Comparison of ENCODE assay signal across 13 mouse cellular contexts in genomic region chr11:75983194-75983593, GRCm38 (mm10). TPM values are rescaled to one million over a fixed set of nuclear protein-coding genes. Genes with fewer than 3 reads are reported as not detected.
DNase-seq lines count a peak whose midpoint lies in the region; ATAC-seq and TF ChIP-seq lines count a peak whose summit lies in the region.
"Had no signal": no experiment of that assay in that cellular context is flagged by ENCODE, and none has a peak within 500 bp of the region (broad histone marks: within the 10 kb centered on the region; RNA-seq: fewer than 3 reads in every experiment).

No protein-coding gene starts in this region.

- no peaks in the 10 kb centered on the region for H3K4me1 ChIP-seq in hindbrain, embryonic 11.5 days (replicated peaks; ENCODE audit: control insufficient read depth, insufficient read depth, low read length)
- H3K4me1 ChIP-seq in hindbrain, embryonic 12.5 days = no peaks in the 10 kb centered on the region
- H3K4me1 ChIP-seq in G1E (ENCODE audit: insufficient read depth, low read depth, low read length) = no peaks in the 10 kb centered on the region
- H3K4me1 ChIP-seq in limb, embryonic 10.5 days = 0 out of 2 replicates have a peak, but pooled peaks cover 7% of the 10 kb centered on the region
- H3K4me1 ChIP-seq: lung, embryonic 15.5 days had no signal

- H3K9me3 ChIP-seq in hindbrain, embryonic 11.5 days (ENCODE audit: control insufficient read depth, low read length) = no peaks in the 10 kb centered on the region
- H3K9me3 ChIP-seq in hindbrain, embryonic 12.5 days (replicated peaks) = no peaks in the 10 kb centered on the region
- H3K9me3 ChIP-seq in G1E (replicated peaks) = no peaks in the 10 kb centered on the region
- H3K9me3 ChIP-seq in limb, embryonic 10.5 days (replicated peaks) = no peaks in the 10 kb centered on the region
- H3K9me3 ChIP-seq: lung, embryonic 15.5 days had no signal

- H3K27ac ChIP-seq in hindbrain, embryonic 11.5 days (ENCODE audit: low read depth, low read length) = no peak overlapping the region
- no peak overlapping the region for H3K27ac ChIP-seq in hindbrain, embryonic 12.5 days
- no peak overlapping the region for H3K27ac ChIP-seq in limb, embryonic 10.5 days
- H3K27ac ChIP-seq: lung, embryonic 15.5 days had no signal

- no peak for ATAC-seq in hindbrain, embryonic 11.5 days (ENCODE audit: low FRiP score)
- ATAC-seq in hindbrain, embryonic 12.5 days (ENCODE audit: low FRiP score) = no peak
- no peak for ATAC-seq in G1E (ENCODE audit: extremely low read depth, insufficient number of reproducible peaks, low FRiP score, poor library complexity, severe bottlenecking)
- peak; percentile 56 for ATAC-seq in granulocyte monocyte progenitor cell, adult 5-6 weeks (replicated peaks; ENCODE audit: poor library complexity, severe bottlenecking)

- 0 out of 2 replicates have a peak, but pooled peaks have one; percentile 9 for TF ChIP-seq CTCF in G1E (IDR thresholded peaks at IDR 0.05; ENCODE audit: low read depth, low read length)

- no peak overlapping the region for H3K4me2 ChIP-seq in hindbrain, embryonic 11.5 days (replicated peaks; ENCODE audit: low read depth, low read length)
- H3K4me2 ChIP-seq in hindbrain, embryonic 12.5 days (replicated peaks) = no peak overlapping the region
- H3K4me2 ChIP-seq: lung, embryonic 15.5 days had no signal

- 81% methylated on average over 4 of the region's 4 CpGs for WGBS in hindbrain, embryonic 11.5 days
- WGBS in hindbrain, embryonic 12.5 days = 77% methylated on average over 4 of the region's 4 CpGs
- WGBS in limb, embryonic 10.5 days = 75% methylated on average over 4 of the region's 4 CpGs

- no peaks in the 10 kb centered on the region for H3K27me3 ChIP-seq in hindbrain, embryonic 11.5 days (ENCODE audit: control insufficient read depth, insufficient read depth, low read length)
- H3K27me3 ChIP-seq in hindbrain, embryonic 12.5 days = no peaks in the 10 kb centered on the region
- peaks cover 25% of the 10 kb centered on the region for H3K27me3 ChIP-seq in G1E (ENCODE audit: insufficient read depth, low read length)
- H3K27me3 ChIP-seq in limb, embryonic 10.5 days (ENCODE audit: low read depth, poor library complexity, severe bottlenecking) = no peaks in the 10 kb centered on the region
- H3K27me3 ChIP-seq: lung, embryonic 15.5 days had no signal

- DNase-seq in hindbrain, embryonic 11.5 days (ENCODE audit: low spot score) = peak; percentile 11
- DNase-seq in 416B (ENCODE audit: low read depth) = peak; percentile 63
- no peak for DNase-seq in G1E (ENCODE audit: low spot score)
- DNase-seq in limb, embryonic 10.5 days (ENCODE audit: low spot score) = no peak
- no peak for DNase-seq in right cerebral cortex, postnatal 4 days
- no peak for DNase-seq in right cerebral cortex, postnatal 36 days (ENCODE audit: low spot score in 2 of 2)
- DNase-seq: cerebellum, postnatal 14 days; heart, postnatal 14 days; kidney, adult 9 months; right cerebral cortex, postnatal 14 days had no signal

- H3K4me3 ChIP-seq in hindbrain, embryonic 11.5 days (ENCODE audit: low read depth, low read length) = no peak overlapping the region
- H3K4me3 ChIP-seq in hindbrain, embryonic 12.5 days = no peak overlapping the region
- H3K4me3 ChIP-seq in G1E (ENCODE audit: low read depth, low read length) = no peak overlapping the region
- no peak overlapping the region for H3K4me3 ChIP-seq in limb, embryonic 10.5 days
- H3K4me3 ChIP-seq: lung, embryonic 15.5 days had no signal

- H3K36me3 ChIP-seq in hindbrain, embryonic 11.5 days (ENCODE audit: control insufficient read depth, insufficient read depth, low read length) = no peaks in the 10 kb centered on the region
- no peaks in the 10 kb centered on the region for H3K36me3 ChIP-seq in hindbrain, embryonic 12.5 days
- no peaks in the 10 kb centered on the region for H3K36me3 ChIP-seq in G1E (replicated peaks)
- no peaks in the 10 kb centered on the region for H3K36me3 ChIP-seq in limb, embryonic 10.5 days
- H3K36me3 ChIP-seq: lung, embryonic 15.5 days had no signal

- H3K9ac ChIP-seq in hindbrain, embryonic 11.5 days (ENCODE audit: low read depth, low read length) = no peak overlapping the region
- H3K9ac ChIP-seq in hindbrain, embryonic 12.5 days = no peak overlapping the region
- H3K9ac ChIP-seq: lung, embryonic 15.5 days had no signal

RNA-seq across cellular contexts. Expression of gene 1700016K19Rik, which starts 16.5 kb away (rescaled TPM):
- 3.1 and 3.6 TPM in 2 replicates for polyA plus RNA-seq in hindbrain, embryonic 11.5 days (2014; fragmentation: Nextera tagmentation; extraction: Ambion mirVana)
- polyA plus RNA-seq in hindbrain, embryonic 12.5 days (2016; fragmentation: Nextera tagmentation; extraction: Ambion mirVana) = 2.0 and 3.7 TPM in 2 replicates
- total RNA-seq in G1E (2014; fragmentation: Nextera tagmentation) (not detected in 2 replicates), G1E (2017) (0.16 TPM in 1 of 2 replicates, not detected in the other)
- polyA plus RNA-seq in G1E (2012) = not detected in 2 replicates
- not detected in 2 replicates for total RNA-seq in granulocyte monocyte progenitor cell, adult 5-6 weeks (2014; fragmentation: Nextera tagmentation)
- total RNA-seq in granulocyte monocyte progenitor cell, adult 5-6 weeks (2017) = not detected in 2 replicates
- 0.36 TPM in 1 of 2 replicates, not detected in the other for polyA plus RNA-seq in limb, embryonic 10.5 days (2016; fragmentation: Nextera tagmentation; extraction: Ambion mirVana)

RNA-seq across cellular contexts. Expression of gene Rflnb, which starts 44.4 kb away (rescaled TPM):
- 12.9 and 14.6 TPM in 2 replicates for polyA plus RNA-seq in hindbrain, embryonic 11.5 days (2014; fragmentation: Nextera tagmentation; extraction: Ambion mirVana)
- polyA plus RNA-seq in hindbrain, embryonic 12.5 days (2016; fragmentation: Nextera tagmentation; extraction: Ambion mirVana) = 23.1 and 25.4 TPM in 2 replicates
- total RNA-seq in G1E (2014; fragmentation: Nextera tagmentation) (not detected in 2 replicates), G1E (2017) (0.05 and 0.06 TPM in 2 replicates)
- polyA plus RNA-seq in G1E (2012) = 0.08 and 0.10 TPM in 2 replicates
- total RNA-seq in granulocyte monocyte progenitor cell, adult 5-6 weeks (2014; fragmentation: Nextera tagmentation) = 8.1 and 14.5 TPM in 2 replicates
- 13.1 and 21.6 TPM in 2 replicates for total RNA-seq in granulocyte monocyte progenitor cell, adult 5-6 weeks (2017)
- 25.6 and 35.4 TPM in 2 replicates for polyA plus RNA-seq in limb, embryonic 10.5 days (2016; fragmentation: Nextera tagmentation; extraction: Ambion mirVana)

RNA-seq across cellular contexts. Expression of gene Rph3al, which starts 45.0 kb away (rescaled TPM):
- 1.5 and 2.2 TPM in 2 replicates for polyA plus RNA-seq in hindbrain, embryonic 11.5 days (2014; fragmentation: Nextera tagmentation; extraction: Ambion mirVana)
- polyA plus RNA-seq in hindbrain, embryonic 12.5 days (2016; fragmentation: Nextera tagmentation; extraction: Ambion mirVana) = 2.6 and 2.9 TPM in 2 replicates
- total RNA-seq in G1E (2014; fragmentation: Nextera tagmentation) (not detected in 2 replicates), G1E (2017) (not detected in 2 replicates)
- polyA plus RNA-seq in G1E (2012) = 0.08 TPM in 1 of 2 replicates, not detected in the other
- total RNA-seq in granulocyte monocyte progenitor cell, adult 5-6 weeks (2014; fragmentation: Nextera tagmentation) = 0.28 TPM in 1 of 2 replicates, not detected in the other
- total RNA-seq in granulocyte monocyte progenitor cell, adult 5-6 weeks (2017) = not detected in 2 replicates
- 1.2 and 2.4 TPM in 2 replicates for polyA plus RNA-seq in limb, embryonic 10.5 days (2016; fragmentation: Nextera tagmentation; extraction: Ambion mirVana)

Comparison
In these comparisons a context has a peak if more than half of its experiments do, and no peak if none do; other contexts are left out.
1. DNase-seq: peak in hindbrain, embryonic 11.5 days (single experiment) and 416B (single experiment); none in G1E (single experiment), limb, embryonic 10.5 days (single experiment), right cerebral cortex, postnatal 4 days (single experiment) and right cerebral cortex, postnatal 36 days (0 of 2).
2. RNA of gene Rflnb, which starts 44.4 kb away (polyA plus RNA-seq): 25.6 to 35.4 TPM in limb, embryonic 10.5 days, 23.1 to 25.4 TPM in hindbrain, embryonic 12.5 days and 12.9 to 14.6 TPM in hindbrain, embryonic 11.5 days; 0.08 to 0.10 TPM in G1E; every median in the first group is over 10 times any median in the second.